Mouse (Mus musculus): ENCODE measurements around the gene Slc16a14. TPM values are rescaled to one million over a fixed set of nuclear protein-coding genes. Genes with fewer than 3 reads are reported as not detected.

Gene Slc16a14
- polyA plus RNA-seq, 1 experiment from 2014 or later, result 0.06 TPM

GRCm38 (mm10) chr1:84879571-84880120, 55.3 kb downstream of the Slc16a14 start:
- no peaks in the 10 kb centered on the region for H3K27me3 ChIP-seq
- ATAC-seq (ENCODE audit: borderline replicate concordance, extremely low read depth, low FRiP score, low TSS enrichment), result no peak
- WGBS, result 91% methylated on average over 8 of the region's 8 CpGs
- no peak overlapping the region for H3K9ac ChIP-seq
- H3K4me1 ChIP-seq, result no peaks in the 10 kb centered on the region
- no peak overlapping the region for H3K4me3 ChIP-seq
- H3K27ac ChIP-seq, result no peak overlapping the region
- no peak overlapping the region for H3K4me2 ChIP-seq
- no peaks in the 10 kb centered on the region for H3K36me3 ChIP-seq
- no peaks in the 10 kb centered on the region for H3K9me3 ChIP-seq

- 80% methylated on average over 2 of the region's 2 CpGs for WGBS
- Histone ChIP-seq H3K9ac (no peak overlapping the region), H3K4me2 (no peak overlapping the region), H3K27ac (no peak overlapping the region), H3K4me1 (no peaks in the 10 kb centered on the region), H3K36me3 (no peaks in the 10 kb centered on the region), H3K4me3 (no peak overlapping the region), H3K27me3 (no peaks in the 10 kb centered on the region), H3K9me3 (no peaks in the 10 kb centered on the region)
- no peak for ATAC-seq (ENCODE audit: borderline replicate concordance, extremely low read depth, low FRiP score, low TSS enrichment)
Observed at GRCm38 (mm10) chr1:84877590-84877989, 57.3 kb downstream of the Slc16a14 start.

GRCm38 (mm10) chr1:84872939-84873338, 62.0 kb downstream of the Slc16a14 start:
- H3K4me3 ChIP-seq, result no peak overlapping the region
- H3K36me3 ChIP-seq, result no peaks in the 10 kb centered on the region
- 57% methylated on average over 4 of the region's 4 CpGs for WGBS
- no peak overlapping the region for H3K4me2 ChIP-seq
- no peak overlapping the region for H3K9ac ChIP-seq
- H3K9me3 ChIP-seq, result no peaks in the 10 kb centered on the region
- H3K27ac ChIP-seq, result no peak overlapping the region
- no peaks in the 10 kb centered on the region for H3K4me1 ChIP-seq
- ATAC-seq (ENCODE audit: borderline replicate concordance, extremely low read depth, low FRiP score, low TSS enrichment), result no peak
- H3K27me3 ChIP-seq, result no peaks in the 10 kb centered on the region

- no peak overlapping the region for H3K9ac ChIP-seq
- no peak overlapping the region for H3K4me3 ChIP-seq
- no peak for ATAC-seq (ENCODE audit: borderline replicate concordance, extremely low read depth, low FRiP score, low TSS enrichment)
- H3K4me2 ChIP-seq, result no peak overlapping the region
- no peaks in the 10 kb centered on the region for H3K9me3 ChIP-seq
- H3K27ac ChIP-seq, result no peak overlapping the region
- H3K4me1 ChIP-seq, result no peaks in the 10 kb centered on the region
- WGBS, result 37% methylated on average over 3 of the region's 3 CpGs
- H3K36me3 ChIP-seq, result no peaks in the 10 kb centered on the region
- H3K27me3 ChIP-seq, result no peaks in the 10 kb centered on the region
Observed at GRCm38 (mm10) chr1:84872105-84872504, 62.8 kb downstream of the Slc16a14 start.

- Histone ChIP-seq H3K36me3 (no peaks in the 10 kb centered on the region), H3K4me3 (no peak overlapping the region), H3K27me3 (no peaks in the 10 kb centered on the region), H3K27ac (no peak overlapping the region), H3K4me2 (no peak overlapping the region), H3K4me1 (no peaks in the 10 kb centered on the region), H3K9me3 (no peaks in the 10 kb centered on the region), H3K9ac (no peak overlapping the region)
- ATAC-seq (ENCODE audit: borderline replicate concordance, extremely low read depth, low FRiP score, low TSS enrichment), result no peak
- 52% methylated on average over 6 of the region's 6 CpGs for WGBS
Observed at GRCm38 (mm10) chr1:84871131-84871530, 63.8 kb downstream of the Slc16a14 start.

GRCm38 (mm10) chr1:84869498-84869897, 65.4 kb downstream of the Slc16a14 start:
- Histone ChIP-seq H3K27ac (no peak overlapping the region), H3K4me1 (no peaks in the 10 kb centered on the region), H3K4me3 (no peak overlapping the region), H3K4me2 (no peak overlapping the region), H3K36me3 (no peaks in the 10 kb centered on the region), H3K27me3 (no peaks in the 10 kb centered on the region), H3K9ac (no peak overlapping the region), H3K9me3 (no peaks in the 10 kb centered on the region)
- 31% methylated on average over 7 of the region's 7 CpGs for WGBS
- ATAC-seq (ENCODE audit: borderline replicate concordance, extremely low read depth, low FRiP score, low TSS enrichment), result 0 out of 2 replicates have a peak, but pooled peaks have one; percentile 39

GRCm38 (mm10) chr1:84868841-84869240, 66.1 kb downstream of the Slc16a14 start:
- WGBS, result 70% methylated on average over 4 of the region's 4 CpGs
- Histone ChIP-seq H3K27ac (no peak overlapping the region), H3K9me3 (no peaks in the 10 kb centered on the region), H3K4me2 (no peak overlapping the region), H3K4me1 (no peaks in the 10 kb centered on the region), H3K9ac (no peak overlapping the region), H3K36me3 (no peaks in the 10 kb centered on the region), H3K27me3 (no peaks in the 10 kb centered on the region), H3K4me3 (no peak overlapping the region)
- no peak for ATAC-seq (ENCODE audit: borderline replicate concordance, extremely low read depth, low FRiP score, low TSS enrichment)

GRCm38 (mm10) chr1:84868311-84868710, 66.6 kb downstream of the Slc16a14 start:
- no peaks in the 10 kb centered on the region for H3K9me3 ChIP-seq
- H3K4me1 ChIP-seq, result no peaks in the 10 kb centered on the region
- H3K4me2 ChIP-seq, result no peak overlapping the region
- H3K27ac ChIP-seq, result no peak overlapping the region
- no peak for ATAC-seq (ENCODE audit: borderline replicate concordance, extremely low read depth, low FRiP score, low TSS enrichment)
- no peak overlapping the region for H3K4me3 ChIP-seq
- H3K27me3 ChIP-seq, result no peaks in the 10 kb centered on the region
- no peak overlapping the region for H3K9ac ChIP-seq
- no peaks in the 10 kb centered on the region for H3K36me3 ChIP-seq

- no peak overlapping the region for H3K4me3 ChIP-seq
- H3K9me3 ChIP-seq, result no peaks in the 10 kb centered on the region
- H3K4me1 ChIP-seq, result no peaks in the 10 kb centered on the region
- no peaks in the 10 kb centered on the region for H3K27me3 ChIP-seq
- WGBS, result 89% methylated on average over 3 of the region's 3 CpGs
- no peaks in the 10 kb centered on the region for H3K36me3 ChIP-seq
- no peak overlapping the region for H3K9ac ChIP-seq
- no peak for ATAC-seq (ENCODE audit: borderline replicate concordance, extremely low read depth, low FRiP score, low TSS enrichment)
- H3K27ac ChIP-seq, result no peak overlapping the region
- H3K4me2 ChIP-seq, result no peak overlapping the region
Observed at GRCm38 (mm10) chr1:84866706-84867230, 68.2 kb downstream of the Slc16a14 start.

- no peak for ATAC-seq (ENCODE audit: borderline replicate concordance, extremely low read depth, low FRiP score, low TSS enrichment)
- Histone ChIP-seq H3K4me2 (no peak overlapping the region), H3K9ac (no peak overlapping the region), H3K36me3 (no peaks in the 10 kb centered on the region), H3K9me3 (no peaks in the 10 kb centered on the region), H3K27me3 (no peaks in the 10 kb centered on the region), H3K4me1 (no peaks in the 10 kb centered on the region), H3K4me3 (no peak overlapping the region), H3K27ac (no peak overlapping the region)
- 86% methylated on average over 6 of the region's 6 CpGs for WGBS
Observed at GRCm38 (mm10) chr1:84866231-84866630, 68.7 kb downstream of the Slc16a14 start.

- Histone ChIP-seq H3K36me3 (no peaks in the 10 kb centered on the region), H3K27ac (no peak overlapping the region), H3K4me1 (no peaks in the 10 kb centered on the region), H3K27me3 (no peaks in the 10 kb centered on the region), H3K4me3 (no peak overlapping the region), H3K9ac (no peak overlapping the region), H3K4me2 (no peak overlapping the region), H3K9me3 (no peaks in the 10 kb centered on the region)
- no peak for ATAC-seq (ENCODE audit: borderline replicate concordance, extremely low read depth, low FRiP score, low TSS enrichment)
- WGBS, result 45% methylated on average over 2 of the region's 2 CpGs
Observed at GRCm38 (mm10) chr1:84864645-84865044, 70.3 kb downstream of the Slc16a14 start.

GRCm38 (mm10) chr1:84861255-84861630, 73.7 kb downstream of the Slc16a14 start:
- Histone ChIP-seq H3K27me3 (no peaks in the 10 kb centered on the region), H3K9me3 (no peaks in the 10 kb centered on the region), H3K9ac (no peak overlapping the region), H3K4me2 (no peak overlapping the region), H3K36me3 (no peaks in the 10 kb centered on the region), H3K4me3 (no peak overlapping the region), H3K4me1 (no peaks in the 10 kb centered on the region), H3K27ac (no peak overlapping the region)
- ATAC-seq (ENCODE audit: borderline replicate concordance, extremely low read depth, low FRiP score, low TSS enrichment), result no peak
- 68% methylated on average over 1 of the region's 1 CpGs for WGBS

Measured in lung, embryonic 15.5 days (tissue).